Mouse (Mus musculus) MEL-GATA-1-ER (cell line): ENCODE data around the gene Soga1.

Source experiments
- DNase-seq: peaks from one replicate; pipeline ENCODE4 v3.0.0-alpha.2; 2012; ENCODE audit warnings: low read depth; ENCODE audit errors: extremely low read depth

Soga1 gene

GRCm38 (mm10) chr2:157064136-157064535 is 14.9 kb downstream of the Soga1 start:
- no peak for DNase-seq

GRCm38 (mm10) chr2:157063241-157063700 is 15.8 kb downstream of the Soga1 start:
- no peak for DNase-seq

- DNase-seq = no peak
Measured at GRCm38 (mm10) chr2:157060557-157061305, 18.3 kb downstream of the Soga1 start.

- no peak for DNase-seq
Measured at GRCm38 (mm10) chr2:157060037-157060436, 19.0 kb downstream of the Soga1 start.

GRCm38 (mm10) chr2:157059166-157059565 is 19.9 kb downstream of the Soga1 start:
- DNase-seq = no peak

GRCm38 (mm10) chr2:157058342-157058998 is 20.6 kb downstream of the Soga1 start:
- no peak for DNase-seq

- DNase-seq = no peak
Measured at GRCm38 (mm10) chr2:157057758-157058157, 21.3 kb downstream of the Soga1 start.

- no peak for DNase-seq
Measured at GRCm38 (mm10) chr2:157057186-157057585, 21.9 kb downstream of the Soga1 start.

GRCm38 (mm10) chr2:157055721-157056120 is 23.3 kb downstream of the Soga1 start:
- DNase-seq = no peak

- no peak for DNase-seq
Measured at GRCm38 (mm10) chr2:157054816-157055215, 24.2 kb downstream of the Soga1 start.

- no peak for DNase-seq
Measured at GRCm38 (mm10) chr2:157054297-157054696, 24.8 kb downstream of the Soga1 start.

GRCm38 (mm10) chr2:157053787-157054186 is 25.3 kb downstream of the Soga1 start:
- DNase-seq = no peak

- no peak for DNase-seq
Measured at GRCm38 (mm10) chr2:157053124-157053523, 25.9 kb downstream of the Soga1 start.

GRCm38 (mm10) chr2:157052448-157052847 is 26.6 kb downstream of the Soga1 start:
- no peak for DNase-seq

GRCm38 (mm10) chr2:157049831-157050243 is 29.2 kb downstream of the Soga1 start:
- no peak for DNase-seq

GRCm38 (mm10) chr2:157048395-157049181 is 30.5 kb downstream of the Soga1 start:
- no peak for DNase-seq

- no peak for DNase-seq
Measured at GRCm38 (mm10) chr2:157046956-157047355, 32.1 kb downstream of the Soga1 start.

- DNase-seq = no peak
Measured at GRCm38 (mm10) chr2:157045932-157046331, 33.1 kb downstream of the Soga1 start.

- DNase-seq = no peak
Measured at GRCm38 (mm10) chr2:157043987-157044386, 35.1 kb downstream of the Soga1 start.

GRCm38 (mm10) chr2:157043556-157043955 is 35.5 kb downstream of the Soga1 start:
- DNase-seq = no peak

GRCm38 (mm10) chr2:157041421-157041820 is 37.6 kb downstream of the Soga1 start:
- DNase-seq = no peak

- DNase-seq = no peak
Measured at GRCm38 (mm10) chr2:157040649-157041046, 38.4 kb downstream of the Soga1 start.
